Mouse (Mus musculus) spleen, embryonic (tissue): ENCODE measurements around the gene Galnt6.
"Not testable (repeated sequence)": the region's sequence is repeated elsewhere in the genome, so short reads cannot be mapped to it uniquely, and the experiment has no call there.

Source experiments
- CTCF ChIA-PET: fragments of 350-600 bp; sonication (Branson Sonifier 250); formaldehyde crosslinking; loops from one replicate; lab custom pipeline; 2022; lab: Charles Lee

Galnt6 gene

GRCm38 (mm10) chr15:100729281-100729985 lies at the start of gene Galnt6:
TSS of gene Galnt6 (minus strand) at chr15:100729376.
- CTCF ChIA-PET, result interaction anchor here (0.6 kb wide), 1 partner anchor 51 kb away, joined by 9 read pairs; no protein-coding TSS in a partner anchor

DNA sequence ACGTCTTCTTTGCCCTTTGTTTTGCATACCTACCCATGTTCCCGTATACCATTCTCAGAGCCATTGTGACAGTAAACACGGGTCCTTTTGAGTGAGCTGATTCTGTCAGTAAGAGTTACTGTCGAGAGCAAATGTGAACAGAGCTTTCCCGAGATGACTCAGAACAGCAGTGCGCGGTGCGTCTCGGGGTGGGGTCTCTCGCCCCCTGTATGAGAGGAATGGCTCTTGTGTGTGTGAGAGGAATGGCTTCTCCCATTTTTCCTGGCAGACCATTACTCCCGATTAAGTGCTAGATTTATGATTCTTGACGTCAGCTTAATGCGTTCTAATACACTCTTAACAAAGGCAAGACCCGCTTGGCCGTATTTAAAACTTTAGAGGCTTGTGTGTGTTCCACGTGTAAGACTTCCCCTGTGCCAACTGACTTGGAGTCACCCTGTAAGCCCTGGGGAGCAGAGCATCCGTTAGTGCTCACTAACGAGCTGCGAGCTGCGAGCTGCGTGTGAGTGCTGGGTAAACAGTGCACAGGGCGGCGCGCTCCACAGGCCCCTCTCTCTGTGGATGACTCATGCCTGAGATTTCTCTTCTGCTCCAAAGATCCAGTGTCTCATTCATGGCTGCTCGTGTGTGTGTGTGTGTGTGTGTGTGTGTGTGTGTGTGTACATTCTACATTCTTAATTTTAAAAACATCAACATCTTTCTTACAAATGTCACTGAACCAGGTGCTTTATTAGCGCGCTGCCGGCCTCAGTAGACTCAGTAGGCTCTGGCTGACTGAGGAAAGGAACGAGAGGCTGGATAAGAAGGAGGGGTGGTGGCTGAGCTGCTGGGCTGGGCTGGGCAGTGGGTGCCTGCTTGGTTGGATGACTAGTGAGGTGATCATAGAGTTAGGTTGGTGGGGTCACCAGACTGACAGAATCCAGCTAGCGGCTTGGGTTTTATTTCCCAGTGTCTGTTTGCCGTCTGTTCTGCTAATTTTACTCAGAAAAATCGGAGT lies 48.1 kb upstream of the Galnt6 start:
- CTCF ChIA-PET, result no interaction called here

- CTCF ChIA-PET, result interaction anchor here (0.6 kb wide), 1 partner anchor 365 kb away, joined by 3 read pairs; no protein-coding TSS in a partner anchor
Observed at GRCm38 (mm10) chr15:100776424-100776823, 47.2 kb upstream of the Galnt6 start.

- CTCF ChIA-PET, result no interaction called here
Observed at GRCm38 (mm10) chr15:100775189-100776166, 46.3 kb upstream of the Galnt6 start.

DNA sequence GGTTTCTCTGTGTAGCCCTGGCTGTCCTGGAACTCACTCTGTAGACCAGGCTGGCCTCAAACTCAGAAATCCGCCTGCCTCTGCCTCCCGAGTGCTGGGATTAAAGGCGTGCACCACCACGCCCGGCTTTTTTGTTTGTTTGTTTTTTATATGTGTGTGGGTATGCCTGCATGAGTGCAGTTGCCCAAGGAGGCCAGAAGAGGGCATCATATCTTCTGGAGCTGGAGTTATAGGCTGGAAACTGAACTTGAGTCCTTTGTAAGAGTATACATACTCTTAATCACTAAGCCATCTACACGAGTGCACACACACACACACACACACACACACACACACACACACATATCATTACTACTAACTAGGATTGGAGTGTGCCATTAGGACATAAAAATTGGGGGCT lies 44.7 kb upstream of the Galnt6 start:
- CTCF ChIA-PET, result not testable (repeated sequence)

GRCm38 (mm10) chr15:100772685-100773084 lies 43.5 kb upstream of the Galnt6 start:
- CTCF ChIA-PET, result no interaction called here

DNA sequence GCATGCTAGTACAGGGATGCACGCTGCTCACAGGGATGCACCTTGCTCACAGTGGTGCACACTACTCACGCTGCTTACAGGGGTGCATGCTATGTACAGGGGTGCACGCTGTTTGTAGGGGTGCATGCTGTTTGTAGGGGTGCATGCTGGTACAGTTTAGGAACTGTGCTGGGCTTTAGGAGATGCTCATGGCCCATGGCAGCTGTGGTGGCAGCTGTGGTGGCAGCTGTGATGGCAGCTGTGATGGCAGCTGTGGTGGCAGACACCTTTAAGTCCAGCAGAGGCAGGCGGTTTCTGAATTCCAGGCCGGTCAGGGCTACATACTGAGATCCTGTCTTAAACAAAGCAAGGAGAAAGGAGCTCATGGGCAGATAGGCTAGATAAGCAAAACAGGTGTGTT lies 41.2 kb upstream of the Galnt6 start:
- CTCF ChIA-PET, result no interaction called here

DNA sequence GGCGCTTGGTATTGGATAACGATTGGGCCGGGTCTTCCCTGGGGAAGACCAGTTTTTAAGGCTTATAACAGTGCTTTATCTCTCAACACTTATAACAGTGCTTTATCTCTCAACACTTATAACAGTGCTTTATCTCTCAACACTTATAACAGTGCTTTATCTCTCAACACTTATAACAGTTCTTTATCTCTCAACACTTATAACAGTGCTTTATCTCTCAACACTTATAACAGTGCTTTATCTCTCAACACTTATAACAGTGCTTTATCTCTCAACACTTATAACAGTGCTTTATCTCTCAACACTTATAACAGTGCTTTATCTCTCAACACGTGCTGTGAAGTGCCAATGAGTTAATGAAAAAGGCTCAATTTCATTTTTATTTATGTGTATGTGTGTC lies 39.8 kb upstream of the Galnt6 start:
- CTCF ChIA-PET, result not testable (repeated sequence)

- CTCF ChIA-PET, result interaction anchor here (0.7 kb wide), 1 partner anchor 147 kb away, joined by 3 read pairs; no protein-coding TSS in a partner anchor
Observed at GRCm38 (mm10) chr15:100767851-100768250, 38.7 kb upstream of the Galnt6 start.

DNA sequence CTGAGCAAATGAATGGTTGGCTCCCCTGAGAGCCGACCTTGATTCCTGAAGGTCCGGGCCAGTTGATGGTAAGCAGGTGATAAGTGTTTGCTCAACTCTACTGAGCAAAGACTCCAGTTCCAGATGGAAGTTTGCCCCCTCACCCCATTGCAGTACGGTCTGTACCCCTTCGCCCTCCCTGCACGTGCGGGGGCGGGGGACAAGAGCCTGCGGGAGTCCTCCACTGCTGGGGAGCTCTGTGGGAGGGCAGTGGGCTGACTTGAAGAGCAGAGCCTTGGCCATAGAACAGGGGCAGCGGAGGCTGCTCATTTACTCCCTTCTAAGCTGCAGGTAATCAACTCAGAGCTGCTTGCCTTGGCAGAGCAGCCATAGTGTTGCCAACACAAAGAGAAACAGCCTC lies 37.6 kb upstream of the Galnt6 start:
- CTCF ChIA-PET, result interaction anchor here (0.7 kb wide), 1 partner anchor 148 kb away, joined by 3 read pairs; no protein-coding TSS in a partner anchor

GRCm38 (mm10) chr15:100764163-100764951 lies 35.2 kb upstream of the Galnt6 start:
- CTCF ChIA-PET, result no interaction called here

DNA sequence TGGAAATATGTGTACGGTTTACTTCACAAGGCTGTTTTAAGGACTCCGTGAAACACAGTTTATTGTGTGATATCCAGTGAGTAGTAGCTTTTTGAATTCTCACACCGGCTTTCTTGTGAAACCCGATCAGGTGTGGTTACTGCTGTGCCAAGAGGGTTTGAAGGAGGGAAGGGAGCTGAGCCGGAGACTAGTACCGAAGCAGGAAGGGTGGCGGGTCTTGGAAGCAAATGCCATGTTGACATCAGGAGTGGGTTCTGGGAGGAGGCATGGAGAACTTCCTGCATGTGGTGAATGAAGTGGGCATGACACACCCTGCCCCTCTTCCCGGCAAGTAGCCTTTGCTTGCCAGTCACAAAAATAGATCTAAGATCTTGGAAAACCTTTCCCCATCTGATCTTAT lies 33.5 kb upstream of the Galnt6 start:
- CTCF ChIA-PET, result interaction anchor here (0.6 kb wide), 1 partner anchor 335 kb away, joined by 6 read pairs; no protein-coding TSS in a partner anchor

- CTCF ChIA-PET, result no interaction called here
Observed at GRCm38 (mm10) chr15:100761419-100762185, 32.4 kb upstream of the Galnt6 start, which contains the start of gene Slc4a8. TSS of gene Slc4a8 (plus strand) at chr15:100761747.

- CTCF ChIA-PET, result no interaction called here
Observed at GRCm38 (mm10) chr15:100761036-100761418, 31.9 kb upstream of the Galnt6 start.

GRCm38 (mm10) chr15:100759286-100759685 lies 30.1 kb upstream of the Galnt6 start:
- CTCF ChIA-PET, result interaction anchor here (0.7 kb wide), 2 partner anchors 97 to 611 kb away, joined by 3 to 4 read pairs; no protein-coding TSS in a partner anchor

DNA sequence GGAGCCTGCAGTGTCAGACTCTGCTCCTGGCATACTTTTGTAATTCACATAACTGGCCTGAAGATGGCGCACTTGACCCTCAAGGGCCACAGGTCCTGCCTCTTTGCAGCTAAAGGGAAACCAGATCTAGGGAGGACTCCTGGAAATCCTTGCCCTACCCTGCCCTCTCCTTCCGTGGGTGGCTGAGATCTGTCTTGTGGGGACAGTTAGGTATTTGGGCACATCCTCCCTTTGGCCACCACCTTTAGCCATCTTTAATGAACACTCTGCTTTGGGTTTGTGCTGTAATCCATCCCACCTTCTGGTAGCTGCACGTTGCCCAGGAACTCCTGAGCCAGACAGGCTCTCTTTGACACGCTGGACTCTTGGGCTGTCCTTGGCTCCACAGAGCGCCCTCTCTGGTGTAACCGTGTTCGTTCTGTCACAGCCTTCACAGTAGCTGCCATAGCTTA lies 28.4 kb upstream of the Galnt6 start:
- CTCF ChIA-PET, result interaction anchor here (0.5 to 1.1 kb wide), 4 partner anchors 20 to 285 kb away, joined by 3 to 20 read pairs (median 4); no protein-coding TSS in a partner anchor

DNA sequence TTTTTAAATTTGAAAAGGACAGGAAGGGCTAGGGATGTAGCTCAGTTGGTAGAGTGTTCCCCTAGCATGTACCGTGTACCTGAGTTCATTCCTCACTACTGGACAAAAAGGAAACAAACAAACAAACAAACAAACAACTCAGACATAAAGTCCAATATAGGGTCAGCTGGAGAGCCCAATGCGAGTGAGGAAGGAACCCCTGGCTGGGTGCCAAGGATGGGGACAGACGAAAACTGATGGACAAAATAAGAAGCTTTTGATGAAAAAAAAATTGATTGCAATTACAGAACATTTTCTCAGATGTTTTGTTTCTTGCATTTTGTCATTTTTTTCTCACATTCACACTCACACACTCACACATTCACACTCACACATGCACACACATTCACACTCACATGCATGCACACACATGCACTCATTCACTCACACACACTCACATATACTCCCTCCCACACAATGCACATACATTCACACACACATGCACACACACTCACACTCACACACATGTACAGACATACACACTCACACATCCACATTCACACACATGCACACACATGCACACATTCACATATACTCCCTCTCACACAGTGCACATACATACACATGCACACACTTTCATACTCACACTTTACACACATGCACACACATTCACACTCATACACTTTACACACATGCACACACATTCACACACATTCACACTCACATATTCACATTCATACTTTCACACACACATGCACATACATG lies 26.9 kb upstream of the Galnt6 start:
- CTCF ChIA-PET, result no interaction called here

DNA sequence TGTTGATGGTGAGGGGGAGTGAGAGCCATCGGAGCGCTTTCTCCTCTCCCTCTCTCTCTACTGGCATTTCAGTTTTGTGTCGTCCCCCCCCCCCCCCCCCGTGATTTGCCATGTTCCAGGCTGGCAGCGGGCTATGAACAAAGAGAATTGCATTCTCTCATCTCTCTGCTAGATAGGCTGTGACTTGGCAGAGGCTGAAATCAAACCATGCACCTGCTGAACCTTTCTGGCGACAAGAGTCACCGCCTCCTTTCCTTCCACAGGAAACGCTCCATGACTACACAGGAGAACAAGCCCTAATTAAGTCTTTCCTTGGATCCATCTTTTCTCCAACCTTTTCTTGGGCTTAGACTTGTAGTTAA lies 26.3 kb upstream of the Galnt6 start:
- CTCF ChIA-PET, result no interaction called here
